Mouse (Mus musculus) cerebellum, adult (tissue): ENCODE measurements around the gene Zcchc2.

Experiments used
- ATAC-seq: cut with Nextera tagmentation; 2 replicates; pipeline ENCODE4 v1.9.2; 2017; ENCODE audit warnings: mild to moderate bottlenecking, moderate library complexity, mixed read lengths; ENCODE audit not compliant: insufficient number of reproducible peaks, low FRiP score, low TSS enrichment

Gene Zcchc2

DNA sequence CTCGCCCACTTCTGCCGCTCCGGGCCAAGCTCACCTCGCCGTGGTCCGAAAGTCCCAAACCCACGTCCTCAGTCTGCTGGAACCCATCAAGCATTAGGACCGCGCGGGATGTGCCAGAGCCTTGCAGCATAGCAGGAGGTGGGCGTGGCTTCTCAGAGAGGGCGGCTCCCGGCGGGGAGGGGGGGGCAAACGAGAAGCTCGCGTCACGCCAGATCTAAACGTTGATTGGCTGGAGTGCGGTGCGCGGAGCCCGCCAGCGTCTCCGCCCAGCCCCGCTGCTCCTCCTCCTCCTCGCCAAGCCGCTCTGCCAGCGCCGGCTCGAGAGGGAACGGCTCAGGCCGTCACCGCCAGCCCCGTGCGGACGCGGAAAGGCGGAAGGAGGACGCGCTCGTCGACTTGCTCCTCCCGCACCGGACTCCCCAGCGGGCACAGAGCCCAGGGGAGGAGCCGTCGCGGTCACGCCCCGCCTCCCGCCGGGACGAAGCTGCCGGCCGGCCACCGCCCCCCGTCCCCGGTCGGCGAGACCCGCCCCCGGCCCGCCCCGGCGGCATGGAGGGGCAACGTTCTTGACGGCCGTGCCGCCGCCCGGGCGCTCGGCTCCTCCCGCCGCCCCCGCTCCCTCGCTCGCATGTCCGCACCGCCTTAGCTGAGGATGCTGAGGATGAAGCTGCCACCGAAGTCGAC is at the start of gene Zcchc2:
Gene Zcchc2 (plus strand): TSS at position 269 of the 684 bp plus-strand sequence.
- peak; percentile 91 for ATAC-seq

GRCm38 (mm10) chr1:105944927-105945580 is 45.2 kb upstream of the Zcchc2 start:
- no peak for ATAC-seq

GRCm38 (mm10) chr1:105946581-105947540 is 43.3 kb upstream of the Zcchc2 start:
- peak; percentile 46 for ATAC-seq

GRCm38 (mm10) chr1:105948352-105948751 is 41.9 kb upstream of the Zcchc2 start:
- no peak for ATAC-seq

GRCm38 (mm10) chr1:105953588-105953987 is 36.6 kb upstream of the Zcchc2 start:
- no peak for ATAC-seq

DNA sequence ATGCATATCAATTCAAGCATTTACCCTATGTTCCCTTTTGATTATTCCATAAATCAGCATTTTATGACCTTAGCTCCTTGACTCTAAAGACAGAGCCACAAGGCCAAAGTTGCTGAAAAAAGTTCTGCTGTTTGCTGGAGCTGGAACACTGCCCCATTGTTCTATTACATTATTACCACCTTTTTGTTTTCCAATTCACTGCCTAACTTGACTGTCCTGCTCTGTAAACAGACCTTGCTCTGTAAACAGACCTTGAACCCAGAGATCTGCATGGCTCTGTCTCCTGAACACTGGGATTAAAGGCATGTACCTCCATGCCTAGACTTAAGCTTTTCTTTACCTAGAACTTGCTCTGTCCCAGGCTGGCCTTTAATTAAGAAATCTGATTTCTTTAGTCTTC is 36.2 kb upstream of the Zcchc2 start:
- ATAC-seq = no peak

GRCm38 (mm10) chr1:105956057-105956456 is 34.1 kb upstream of the Zcchc2 start:
- ATAC-seq = no peak

- ATAC-seq = no peak
Measured at GRCm38 (mm10) chr1:105961472-105961871, 28.7 kb upstream of the Zcchc2 start.

DNA sequence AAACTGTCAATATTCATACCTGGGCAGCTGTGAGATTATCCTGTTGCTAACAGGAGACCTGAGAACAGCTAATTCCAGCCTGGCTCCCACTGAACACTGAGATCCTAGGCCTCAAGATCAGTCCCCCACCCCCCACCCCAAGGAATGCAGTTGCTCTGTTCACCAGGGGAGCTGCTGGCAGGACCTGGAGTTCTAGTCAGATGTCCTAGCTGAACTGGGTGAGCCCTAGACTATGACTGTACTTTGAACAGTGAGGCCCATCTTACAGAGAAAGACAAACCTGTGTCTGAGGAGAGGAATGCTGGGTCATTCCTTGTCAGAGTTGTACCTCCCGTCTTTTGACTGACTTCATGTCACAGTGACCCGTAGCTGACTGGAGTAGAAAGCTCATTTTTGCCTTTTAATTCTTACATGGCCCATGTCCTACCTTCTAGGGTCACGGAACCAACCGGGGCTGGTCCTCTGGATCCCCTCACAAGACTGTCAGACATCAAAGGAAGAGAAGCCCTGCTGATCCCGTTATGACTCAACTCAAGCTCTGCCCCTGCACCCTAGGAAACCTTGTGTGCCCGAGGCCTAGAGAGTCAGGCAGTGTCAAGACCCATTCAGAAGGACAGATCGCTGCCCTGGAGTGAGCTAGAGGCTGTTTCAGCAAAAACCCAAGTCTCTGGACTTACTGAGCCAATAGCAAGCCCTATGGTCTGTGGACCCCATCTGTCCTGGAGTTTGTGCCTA is 28.0 kb upstream of the Zcchc2 start:
- ATAC-seq = no peak

DNA sequence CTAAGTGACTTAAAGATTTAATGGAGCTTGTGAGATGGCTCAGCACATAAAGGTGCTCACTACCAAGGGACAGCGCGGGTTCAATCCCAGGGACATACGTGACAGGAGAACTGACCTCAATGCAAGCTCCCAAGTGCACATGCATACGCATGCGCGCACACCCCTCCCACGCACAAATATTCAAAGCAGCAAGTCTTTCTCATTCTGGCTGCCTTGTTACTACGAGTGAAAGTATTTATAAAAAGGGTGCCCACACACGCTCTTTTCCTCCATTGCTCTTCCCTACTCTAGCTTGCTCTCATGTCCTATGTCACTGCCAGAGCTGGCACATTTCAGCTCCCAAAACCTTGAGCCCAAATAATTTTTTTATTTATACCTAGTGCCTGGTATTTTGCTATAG is 27.4 kb upstream of the Zcchc2 start:
- no peak for ATAC-seq

- no peak for ATAC-seq
Measured at GRCm38 (mm10) chr1:105964514-105964913, 25.7 kb upstream of the Zcchc2 start.

DNA sequence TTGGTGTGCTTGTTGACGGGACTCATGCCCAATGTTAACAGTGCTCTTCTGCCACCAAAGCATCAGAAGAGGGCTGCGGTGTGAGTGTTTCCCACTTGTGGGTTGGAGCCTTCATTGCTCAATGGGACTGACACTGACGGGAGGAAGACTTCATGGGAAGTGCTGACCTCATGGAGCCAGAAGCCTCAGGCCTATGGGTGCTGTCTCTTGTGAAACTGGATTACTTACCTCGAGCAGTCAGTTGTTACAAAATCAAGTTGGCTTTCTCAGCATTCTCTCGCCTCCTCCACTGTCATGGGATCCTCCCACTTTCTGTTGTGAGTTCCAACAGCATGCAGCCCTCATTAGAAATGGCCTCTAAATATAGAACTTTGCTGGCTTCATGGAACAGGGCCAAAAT is 25.0 kb upstream of the Zcchc2 start:
- no peak for ATAC-seq

DNA sequence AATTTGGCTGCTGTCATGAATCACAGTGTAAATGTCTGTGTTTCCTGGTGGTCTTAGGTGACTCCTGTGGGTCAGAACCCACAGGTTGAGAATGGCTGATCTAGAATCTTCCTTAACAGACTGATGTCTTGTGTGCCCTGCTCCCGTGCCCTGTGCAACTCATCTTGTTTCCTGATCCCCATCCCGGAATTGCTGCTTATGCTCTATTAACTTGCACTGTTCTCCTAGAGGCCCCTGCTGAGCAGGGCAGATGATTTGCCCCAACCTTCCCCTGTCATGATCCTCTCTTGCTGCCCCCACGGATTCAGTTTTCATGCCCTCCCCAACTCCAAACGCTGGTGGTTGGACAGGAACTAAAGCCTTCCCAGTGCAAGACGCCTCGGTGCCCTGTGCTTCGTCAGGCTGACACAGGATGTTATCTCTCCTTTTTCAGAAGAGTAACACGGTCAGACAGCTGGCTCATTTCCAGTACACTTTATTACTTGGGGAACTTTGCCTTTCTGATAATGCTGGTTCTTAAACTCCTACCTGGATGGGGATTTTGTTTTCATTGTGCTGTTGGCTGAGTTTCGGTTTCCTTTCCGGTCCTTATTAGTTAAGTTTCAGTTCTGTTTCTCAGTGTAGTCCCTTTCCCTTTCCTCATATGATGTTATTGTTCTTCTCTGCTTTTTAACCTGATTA is 18.6 kb upstream of the Zcchc2 start:
- ATAC-seq = no peak

DNA sequence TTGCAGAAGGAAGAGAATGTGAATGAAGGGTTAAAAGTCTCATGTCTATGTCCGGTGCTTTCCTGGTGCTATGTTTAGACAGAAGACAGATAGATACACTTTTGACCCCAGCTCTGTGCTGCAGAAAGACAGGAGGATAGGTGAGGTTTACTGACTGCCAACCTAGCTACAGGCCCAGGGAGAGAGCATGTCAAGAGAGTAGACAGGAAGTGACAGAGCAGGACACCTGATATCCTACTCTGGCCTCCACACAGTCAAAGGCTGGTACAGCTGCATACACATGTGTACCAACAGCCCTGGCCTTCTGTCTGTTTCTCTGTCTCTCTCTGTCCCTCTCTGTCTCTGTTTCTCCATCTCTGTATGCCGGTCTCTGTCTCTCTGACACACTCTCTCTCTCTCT is 16.2 kb upstream of the Zcchc2 start:
- no peak for ATAC-seq

DNA sequence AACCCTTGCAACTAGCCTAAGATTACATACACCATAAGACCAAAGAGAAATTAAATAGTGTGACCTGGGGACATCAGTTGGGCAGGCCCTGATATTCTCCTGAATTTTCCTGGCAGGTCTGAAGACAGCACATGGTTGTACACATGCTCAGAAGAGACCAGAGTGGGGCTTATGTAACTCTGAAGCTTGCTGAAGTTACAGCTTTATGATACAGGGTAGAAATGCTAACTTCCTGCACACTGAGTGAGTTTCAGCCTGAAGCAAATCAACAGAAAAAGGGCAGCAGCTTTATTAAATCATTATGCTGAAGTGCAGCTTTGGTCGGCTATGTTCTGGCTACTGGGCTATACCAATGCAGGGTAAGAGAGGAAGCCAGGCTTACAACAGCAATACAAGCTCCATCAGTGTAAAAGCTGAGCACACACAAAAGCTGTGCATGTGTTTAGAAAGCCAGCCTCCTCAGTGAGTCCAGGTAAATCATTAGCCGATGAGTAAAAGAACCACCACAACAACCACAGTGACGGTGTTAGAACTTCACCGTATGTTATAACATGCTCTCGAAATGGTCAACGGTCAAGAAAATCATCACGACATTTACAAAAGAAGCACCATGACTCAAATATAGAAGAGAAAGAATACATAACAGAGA is 12.6 kb upstream of the Zcchc2 start:
- no peak for ATAC-seq

DNA sequence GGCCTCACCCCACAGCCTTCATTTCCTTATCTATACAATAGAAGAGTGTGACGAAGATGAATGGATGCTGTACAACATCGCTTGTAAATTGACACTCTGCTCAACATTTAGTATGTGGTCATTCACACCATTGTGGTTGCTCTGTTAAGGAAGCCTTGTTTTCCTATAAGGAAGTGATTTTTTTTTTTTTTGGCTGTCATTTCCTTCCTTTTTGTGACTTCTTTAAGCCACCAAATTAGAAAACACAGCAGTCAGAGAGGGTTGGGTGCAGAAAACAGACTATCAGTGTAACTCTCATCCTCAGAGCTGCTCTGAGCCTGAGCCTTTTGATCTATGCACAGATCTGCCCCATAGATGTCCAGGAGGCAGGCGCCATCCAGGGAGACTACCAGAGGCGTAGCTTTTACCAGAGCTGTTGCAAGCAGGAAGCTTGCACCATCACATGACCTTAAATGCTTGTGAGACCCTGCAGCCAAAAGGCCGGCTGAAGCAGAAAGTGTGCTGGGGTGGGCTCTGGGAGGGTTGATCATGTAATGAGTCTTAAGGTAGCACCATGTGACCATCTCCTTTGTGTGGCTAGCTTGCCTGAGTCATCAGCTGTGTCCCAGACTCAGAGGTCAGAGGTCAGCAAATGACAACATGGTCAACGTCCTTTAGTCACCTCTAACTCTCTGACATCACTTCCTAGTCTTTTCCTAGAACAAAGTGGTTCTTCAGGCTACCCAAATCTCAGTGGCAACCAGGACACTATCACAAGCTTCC is 9.2 kb upstream of the Zcchc2 start:
- ATAC-seq = no peak

- no peak for ATAC-seq
Measured at GRCm38 (mm10) chr1:105982496-105983364, 7.5 kb upstream of the Zcchc2 start.

GRCm38 (mm10) chr1:105984172-105984571 is 6.0 kb upstream of the Zcchc2 start:
- no peak for ATAC-seq
